In genomic region chr10:93515927-93516326, GRCm38 (mm10) we compare ENCODE assay signal across 20 mouse cellular contexts. TPM values are rescaled to one million over a fixed set of nuclear protein-coding genes. Genes with fewer than 3 reads are reported as not detected.
"Had no signal": no experiment of that assay in that cellular context is flagged by ENCODE, and none has a peak within 500 bp of the region (broad histone marks: within the 10 kb centered on the region; RNA-seq: fewer than 3 reads in every experiment).

No protein-coding gene starts in this region.

- H3K9ac ChIP-seq: lung, embryonic 15.5 days; midbrain, embryonic 13.5 days; midbrain, embryonic 15.5 days; neural tube, embryonic 12.5 days had no signal

- H3K4me3 ChIP-seq: lung, embryonic 15.5 days; megakaryocyte, embryonic 14.5 days; midbrain, embryonic 13.5 days; midbrain, embryonic 15.5 days; neural tube, embryonic 12.5 days had no signal

- DNase-seq: lung, adult 2 months; lung, postnatal 14 days; lung, postnatal 36 days; right cerebral cortex, postnatal 25 days; right cerebral cortex, postnatal 4 days; spleen, adult 18-20 months; thymus, adult 18-20 months had no signal

- ATAC-seq: lung, postnatal 0 days; midbrain, embryonic 13.5 days; midbrain, embryonic 15.5 days had no signal

- H3K27me3 ChIP-seq: lung, embryonic 15.5 days; megakaryocyte, embryonic 14.5 days; midbrain, embryonic 13.5 days; midbrain, embryonic 15.5 days; neural tube, embryonic 12.5 days had no signal

- H3K36me3 ChIP-seq: lung, embryonic 15.5 days; midbrain, embryonic 13.5 days; midbrain, embryonic 15.5 days; neural tube, embryonic 12.5 days had no signal

- H3K4me1 ChIP-seq: midbrain, embryonic 13.5 days; midbrain, embryonic 15.5 days; neural tube, embryonic 12.5 days had no signal

- H3K27ac ChIP-seq: lung, embryonic 15.5 days; macrophage; midbrain, embryonic 13.5 days; midbrain, embryonic 15.5 days; neural tube, embryonic 12.5 days had no signal

- H3K9me3 ChIP-seq: lung, embryonic 15.5 days; megakaryocyte, embryonic 14.5 days; midbrain, embryonic 13.5 days; midbrain, embryonic 15.5 days; neural tube, embryonic 12.5 days had no signal

- H3K4me2 ChIP-seq: lung, embryonic 15.5 days; midbrain, embryonic 11.5 days; midbrain, embryonic 13.5 days; midbrain, embryonic 15.5 days; neural tube, embryonic 12.5 days had no signal

RNA-seq across cellular contexts. Expression of gene Amdhd1, which starts 23.9 kb away (rescaled TPM):
- total RNA-seq: midbrain, postnatal 0 days; monocyte, adult 5-6 weeks; neutrophil, adult 5-6 weeks had no signal
- polyA plus RNA-seq: neural tube, embryonic 12.5 days; neural tube, embryonic 14.5 days had no signal

RNA-seq across cellular contexts. Expression of gene Ccdc38, which starts 24.5 kb away (rescaled TPM):
- total RNA-seq: monocyte, adult 5-6 weeks; neutrophil, adult 5-6 weeks had no signal
- polyA plus RNA-seq: macrophage; small intestine, adult 2 months had no signal

RNA-seq across cellular contexts. Expression of gene Hal, which starts 27.4 kb away (rescaled TPM):
- total RNA-seq: monocyte, adult 5-6 weeks had no signal
- polyA plus RNA-seq: lung, embryonic 15.5 days; lung, postnatal 0 days; midbrain, embryonic 11.5 days had no signal
